Mouse (Mus musculus) adrenal gland, adult 18-20 months (tissue): ENCODE measurements around the gene Tulp3. TPM values are rescaled to one million over a fixed set of nuclear protein-coding genes. Genes with fewer than 3 reads are reported as not detected.

ENCODE experiments used
- DNase-seq, 2 experiments: peaks; one replicate each; pipeline ENCODE4 v3.0.0; 2021 to 2022; ENCODE audit warnings: low spot score in 2 of 2
- total RNA-seq, 2 experiments: library from RNA; stranded (reverse); gene quantifications; 1 replicate in 1 of 2; 2 replicates in 1 of 2; pipeline ENCODE4 v1.2.3; 2021

Tulp3 gene
- total RNA-seq, 2 experiments from 2014 or later = 22.0 to 36.4 TPM

DNA sequence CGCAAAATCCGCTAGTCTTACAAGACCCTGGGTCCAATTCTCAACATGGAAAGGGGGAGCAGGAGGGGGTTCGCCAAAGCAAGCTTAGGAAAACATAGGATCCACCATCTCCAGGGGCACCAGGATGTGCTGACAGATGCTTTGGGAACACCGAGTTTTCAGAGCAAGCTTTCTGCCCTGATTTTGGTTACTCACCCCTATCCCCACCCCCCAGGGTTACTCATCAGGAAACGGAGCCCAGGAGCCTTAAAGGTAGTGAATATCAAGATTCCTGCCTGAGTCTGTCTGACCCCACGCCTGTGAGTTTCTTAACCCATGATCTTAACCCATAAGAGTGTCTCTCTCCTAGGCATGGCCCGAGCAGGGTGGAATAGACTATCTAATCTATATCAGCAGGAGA, 57.4 kb downstream of the Tulp3 start:
- no peak for DNase-seq

DNA sequence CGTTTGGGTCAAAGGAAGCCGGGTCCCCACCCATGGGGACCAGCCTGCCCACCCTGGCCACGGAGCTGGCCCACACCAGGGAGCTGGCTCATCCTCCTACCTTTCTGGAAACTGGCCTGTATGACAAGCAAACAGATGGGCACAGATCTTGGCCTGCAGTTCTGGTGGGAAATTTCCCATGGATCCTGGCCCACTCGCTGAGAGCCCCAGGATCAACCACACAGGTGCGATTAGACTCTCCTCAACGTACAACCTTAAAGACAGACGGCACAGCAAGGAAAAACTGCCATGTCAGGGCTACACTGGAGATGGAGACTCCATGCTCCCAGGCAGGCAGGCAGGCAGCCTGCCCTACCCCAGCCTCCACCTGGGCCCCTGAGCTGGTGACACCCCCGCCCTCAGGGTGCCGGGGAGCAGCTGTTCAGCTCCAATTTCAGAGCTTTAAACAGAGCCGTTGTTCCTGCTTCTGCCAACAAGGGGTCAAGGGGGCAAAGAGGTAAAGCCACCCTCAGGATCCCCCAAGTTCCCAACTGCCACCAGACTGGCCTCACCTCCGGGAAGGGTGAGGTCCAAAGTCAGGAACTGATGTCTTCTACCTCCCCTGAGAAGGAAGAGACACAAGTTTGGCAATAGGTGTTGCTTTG, 58.8 kb downstream of the Tulp3 start:
- DNase-seq = no peak

DNA sequence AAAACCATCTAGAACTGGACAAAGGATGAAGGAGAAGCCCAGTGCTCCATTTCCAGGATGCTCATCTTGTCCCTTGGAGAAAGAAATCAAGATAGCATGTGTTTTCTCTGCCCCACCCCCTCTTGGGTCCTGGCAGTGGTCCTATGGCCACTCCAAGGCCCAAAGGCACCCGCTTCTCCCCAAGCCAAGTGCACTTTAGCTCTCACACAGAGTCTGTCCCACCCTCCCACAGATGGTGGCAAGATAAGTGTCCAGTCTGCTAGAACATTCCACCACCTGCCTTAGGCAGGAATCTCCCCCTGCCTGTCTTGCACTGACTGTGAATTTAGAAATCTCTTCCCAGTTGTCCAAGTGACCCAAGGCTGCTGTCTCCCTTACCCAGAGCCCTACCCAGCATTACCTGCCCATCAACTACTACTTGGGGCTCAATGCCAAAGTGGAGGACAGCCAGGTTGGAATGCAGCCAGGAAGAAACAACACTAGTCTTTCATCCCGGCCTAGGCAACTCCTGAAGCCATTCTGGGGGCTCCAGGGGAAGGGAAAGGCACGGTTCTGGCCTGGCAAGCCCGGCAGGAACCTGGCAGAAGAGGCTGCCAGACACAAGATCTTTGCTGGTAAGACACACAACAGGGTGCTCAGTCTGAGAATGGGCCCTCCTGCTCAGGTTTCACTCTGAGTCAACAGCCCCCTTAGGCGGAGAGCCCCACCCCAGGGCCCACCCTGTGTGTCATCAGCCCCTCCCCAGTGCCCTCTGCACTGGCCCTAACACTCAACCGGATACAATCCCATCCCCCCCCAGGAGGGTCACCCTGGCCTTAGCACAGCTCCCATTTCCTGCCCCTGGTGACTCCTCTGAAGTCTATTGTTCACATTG, 59.5 kb downstream of the Tulp3 start:
- peak in 1 of 2 experiments; percentile 28 for DNase-seq

DNA sequence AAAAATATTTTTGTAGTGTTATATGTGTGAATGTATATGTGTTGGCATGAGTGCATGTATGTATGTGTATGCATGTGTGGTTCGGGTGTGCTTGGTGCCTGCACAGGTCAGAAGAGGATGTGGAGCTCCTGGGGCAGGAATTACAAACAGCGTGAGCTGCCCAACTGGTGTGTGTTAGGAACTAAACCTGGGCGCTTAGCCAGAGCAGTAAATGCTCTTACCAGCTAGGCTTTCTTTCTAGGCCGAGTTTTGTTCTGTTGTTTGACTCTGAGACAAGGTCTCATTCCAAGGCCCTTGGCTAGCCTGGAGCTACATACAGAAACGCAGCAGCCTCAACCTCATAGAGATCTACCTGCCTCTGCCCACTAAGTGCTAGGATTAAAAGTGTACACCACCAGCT, 64.4 kb downstream of the Tulp3 start:
- no peak for DNase-seq

DNA sequence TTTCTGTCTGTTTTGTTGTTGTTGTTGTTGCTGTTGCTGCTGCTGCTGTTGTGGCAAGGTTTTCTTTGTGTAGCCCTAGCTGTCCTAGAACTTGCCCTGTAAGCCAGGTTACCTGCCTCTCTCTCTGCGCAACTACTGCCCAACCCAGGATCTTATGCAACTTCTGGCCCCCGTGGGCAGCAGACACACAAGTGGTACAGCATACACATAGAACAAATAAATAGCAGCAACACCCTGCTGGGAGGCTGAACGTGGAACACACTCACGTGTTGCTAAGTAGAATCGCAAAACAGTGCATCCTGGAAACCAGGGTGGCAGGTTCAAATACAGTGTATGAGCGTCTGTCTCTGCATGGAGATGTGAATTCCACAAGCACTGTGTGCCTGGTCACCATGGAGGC, 67.0 kb downstream of the Tulp3 start:
- no peak for DNase-seq

DNA sequence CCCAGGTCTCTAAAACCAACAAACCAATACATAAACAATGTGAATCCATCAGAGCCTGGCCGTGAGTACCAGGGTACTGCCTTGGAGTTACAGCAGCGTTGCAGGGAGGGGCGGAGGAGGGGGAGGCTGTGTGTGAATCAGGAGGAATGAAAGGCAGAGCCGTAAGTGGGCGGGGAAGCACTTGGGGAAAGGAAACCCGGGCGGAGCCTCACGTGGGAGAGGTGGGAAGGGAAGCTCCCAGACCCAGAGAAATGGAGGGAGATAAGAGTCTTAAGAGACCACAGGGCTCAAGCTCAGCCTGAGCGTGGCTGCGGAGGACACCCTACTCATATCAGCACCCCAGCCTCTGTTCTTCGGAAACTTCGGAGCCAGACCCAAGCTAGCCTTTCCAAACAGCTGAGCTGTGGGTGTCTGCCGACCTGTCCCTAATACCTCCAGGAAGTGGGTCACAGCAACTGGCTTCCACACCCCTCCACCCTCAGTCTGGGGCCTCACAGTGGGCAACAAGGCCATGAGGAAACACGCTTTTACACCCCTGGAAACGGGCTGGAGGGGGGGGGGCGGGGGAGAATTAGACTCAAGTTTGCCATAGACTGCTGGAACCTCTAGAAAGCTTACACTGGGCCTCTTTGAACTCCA, 69.7 kb downstream of the Tulp3 start:
- peak; percentile 42 to 45 for DNase-seq

DNA sequence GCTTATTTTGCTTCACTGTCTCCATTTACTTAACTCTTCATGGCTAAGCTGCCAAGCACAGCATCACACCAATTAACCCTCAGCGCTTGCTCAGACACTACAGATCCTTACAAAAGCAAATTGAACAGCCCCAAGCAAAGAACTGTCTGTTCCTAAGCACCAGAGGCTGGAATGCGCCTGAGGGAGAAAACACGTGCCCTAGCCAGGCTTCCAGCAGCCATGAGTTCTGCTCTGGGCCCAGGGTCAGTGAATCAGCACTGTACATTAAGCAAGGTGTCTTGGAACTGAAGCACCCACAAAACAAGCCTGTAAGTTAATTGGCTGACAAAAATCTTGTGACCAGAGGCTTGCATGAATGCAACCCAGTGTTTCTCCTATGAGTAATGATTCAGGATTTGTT, 73.5 kb downstream of the Tulp3 start:
- no peak for DNase-seq

DNA sequence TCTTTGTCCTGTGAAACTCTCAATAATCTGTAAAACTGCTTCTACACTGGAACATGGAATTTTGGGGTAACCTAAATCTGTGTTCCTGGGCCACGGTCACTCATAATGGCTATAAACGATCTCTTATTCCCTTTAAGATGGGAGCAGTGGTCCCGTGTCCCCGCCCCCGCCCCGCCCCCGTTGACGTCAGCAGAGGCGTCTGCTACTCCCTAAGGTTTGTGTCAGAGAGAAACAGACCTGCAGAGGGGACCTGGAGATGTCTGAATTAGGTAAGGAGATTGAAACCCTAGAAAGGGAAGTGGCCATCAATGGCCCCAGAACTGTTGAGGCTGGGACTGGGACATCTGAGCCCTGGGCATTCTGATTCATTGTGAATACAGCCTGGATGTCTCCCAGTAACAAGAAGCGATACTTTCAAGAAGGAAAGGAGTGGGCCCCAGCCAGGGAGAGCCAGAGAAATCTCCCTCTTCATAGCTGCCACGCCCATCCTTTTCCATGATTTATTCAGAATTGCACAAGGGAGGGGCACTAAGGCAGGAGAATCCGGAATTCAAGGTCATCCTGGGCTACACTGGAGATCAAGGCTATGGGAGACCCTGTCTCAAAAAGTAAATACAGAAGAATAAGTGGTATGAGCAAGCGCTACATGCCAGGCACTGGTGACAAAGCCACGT, 75.0 kb downstream of the Tulp3 start:
- no peak for DNase-seq

DNA sequence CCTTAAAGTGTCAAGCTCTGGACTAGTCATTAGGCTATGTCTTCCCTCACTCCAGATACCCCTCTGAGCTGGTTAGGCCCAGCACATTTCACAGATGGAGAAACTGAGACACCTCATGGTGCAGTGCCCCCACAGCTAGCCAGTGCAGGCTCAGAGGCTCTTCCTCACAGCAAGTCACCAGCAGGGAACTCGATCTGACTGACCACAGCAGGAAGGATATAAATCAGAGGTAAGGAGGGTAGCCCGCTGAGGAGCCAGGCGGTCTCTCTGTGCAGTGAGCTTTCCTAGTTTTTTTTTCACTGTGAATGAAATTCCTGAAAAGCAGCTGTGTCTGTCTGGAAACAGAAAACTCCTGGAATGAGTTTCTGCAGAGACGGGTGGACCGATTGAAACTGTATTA, 76.0 kb downstream of the Tulp3 start:
- no peak for DNase-seq

DNA sequence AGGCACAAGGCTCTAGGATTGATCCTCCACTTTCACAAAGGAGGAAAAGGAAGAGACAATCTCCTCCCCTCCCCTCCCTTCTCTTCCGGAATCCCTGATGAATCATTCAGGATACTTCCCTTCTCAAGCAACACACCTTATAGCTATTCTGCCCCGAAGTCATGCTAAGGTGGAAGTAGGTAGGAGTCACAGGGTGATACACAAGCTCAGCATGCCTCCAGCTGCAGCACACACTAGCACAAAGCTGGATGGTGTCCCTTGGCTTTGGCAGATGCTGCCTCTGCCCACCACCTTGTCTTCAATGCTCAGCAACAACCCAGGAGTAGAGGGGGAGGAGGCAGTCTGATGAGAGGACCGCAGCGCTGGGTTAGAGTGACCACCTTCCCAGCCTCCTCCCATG, 76.6 kb downstream of the Tulp3 start:
- no peak for DNase-seq

DNA sequence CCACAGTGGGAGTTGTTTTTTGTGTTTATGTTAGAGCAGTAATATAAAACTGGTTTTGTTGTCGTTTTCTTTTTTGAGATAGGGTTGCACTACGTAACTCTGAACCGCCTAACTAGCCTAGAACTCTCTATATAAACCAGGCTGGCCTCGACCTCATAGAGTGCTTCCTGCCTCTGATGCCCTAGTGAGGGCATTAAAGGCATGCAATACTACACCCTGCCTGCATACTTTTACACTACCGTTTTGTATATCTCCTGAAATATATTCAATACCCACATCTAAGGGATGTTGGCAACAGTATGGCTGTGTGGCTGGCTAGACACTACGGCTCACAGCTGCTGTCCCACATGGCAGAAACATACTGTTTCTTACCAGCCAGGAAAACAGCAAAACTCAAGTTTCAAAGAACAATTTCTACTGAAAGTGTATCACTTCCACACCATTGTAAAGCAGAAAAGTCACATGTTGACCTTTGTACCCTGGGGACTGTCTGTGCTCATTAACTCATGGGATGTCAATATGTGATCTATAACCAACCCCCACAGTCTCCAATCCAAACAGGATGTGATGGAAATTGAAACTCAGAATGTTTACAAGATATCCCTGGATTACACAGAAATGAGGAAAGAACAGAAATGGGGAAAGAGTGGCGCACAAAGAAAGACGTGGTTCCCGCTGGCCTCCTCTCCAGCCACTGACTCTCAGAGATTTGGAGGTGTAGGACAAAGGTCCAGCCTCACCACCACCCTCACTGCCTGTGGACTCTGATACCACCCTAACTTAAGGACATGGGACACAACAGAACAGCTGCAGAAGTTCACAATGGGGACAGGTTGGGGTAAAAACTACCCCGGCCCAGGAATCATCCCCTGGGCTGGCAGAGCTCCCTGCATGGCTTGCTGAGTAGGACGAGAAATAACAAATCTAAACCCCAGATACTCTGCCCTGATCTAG, 78.2 kb downstream of the Tulp3 start:
- no peak for DNase-seq

DNA sequence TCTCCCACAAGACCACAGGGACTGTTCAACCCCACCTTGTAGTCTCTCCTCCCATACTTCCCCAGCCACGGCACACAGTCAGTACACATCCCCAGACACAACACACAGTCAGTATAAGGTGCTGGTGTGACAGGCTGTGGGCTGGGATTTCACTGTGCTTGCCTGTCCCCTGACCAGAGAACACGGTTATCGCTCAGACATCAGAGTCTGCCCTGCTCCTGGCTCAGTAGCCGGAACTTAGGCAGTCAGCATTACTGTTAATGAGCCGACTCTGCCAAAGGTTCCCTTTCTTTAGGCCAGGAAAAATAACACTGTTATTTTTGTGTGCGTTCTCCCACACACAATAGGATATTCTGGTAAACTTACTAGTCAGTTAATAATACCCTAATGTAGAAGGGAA, 79.3 kb downstream of the Tulp3 start:
- no peak for DNase-seq

DNA sequence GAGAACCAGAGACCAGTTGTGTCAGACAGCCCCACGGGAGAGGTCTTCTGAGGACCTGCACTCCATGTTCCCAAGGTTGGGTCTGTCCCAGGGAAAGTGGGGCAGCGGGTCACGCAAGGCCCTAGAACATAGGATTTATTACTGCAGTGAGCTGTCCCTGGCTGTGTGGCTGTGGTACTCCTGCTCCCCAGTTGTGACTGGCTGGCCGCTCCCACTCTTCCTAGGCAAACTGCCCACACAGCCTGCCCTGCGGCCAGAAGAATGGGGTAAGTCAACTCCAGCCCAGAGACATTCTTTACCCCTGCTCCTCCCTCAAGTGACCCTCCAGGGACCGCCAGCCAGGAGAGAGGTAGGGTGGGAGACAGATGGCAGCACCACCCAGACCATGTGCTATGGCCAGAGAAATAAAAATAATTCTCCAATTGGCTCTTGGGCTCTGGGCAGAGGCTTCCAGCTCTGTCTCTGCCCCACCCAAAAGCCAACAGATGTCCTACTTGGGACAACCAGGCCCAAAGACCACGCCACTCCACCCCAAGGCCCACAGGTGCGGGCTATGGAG, 80.1 kb downstream of the Tulp3 start:
- DNase-seq = peak in 1 of 2 experiments; percentile 43

DNA sequence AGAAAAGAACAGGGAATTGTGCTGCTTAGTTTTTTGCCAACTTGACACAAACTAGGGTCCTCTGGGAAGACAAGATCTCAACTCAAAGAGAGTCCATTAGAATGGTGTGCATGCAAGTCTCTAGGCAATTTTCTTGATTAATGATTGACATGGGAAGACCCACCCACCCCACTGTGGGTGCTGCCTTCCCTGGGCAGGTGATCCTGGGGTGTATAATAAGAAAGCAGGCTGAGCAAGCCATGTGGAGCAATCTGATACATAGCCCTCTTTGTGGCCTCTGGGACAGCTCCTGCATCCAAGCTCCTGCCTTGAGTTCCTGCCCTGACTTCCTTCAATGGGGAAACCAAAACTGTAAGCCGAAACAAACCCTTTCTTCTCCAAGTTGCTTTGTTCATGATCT, 82.1 kb downstream of the Tulp3 start:
- DNase-seq = no peak

DNA sequence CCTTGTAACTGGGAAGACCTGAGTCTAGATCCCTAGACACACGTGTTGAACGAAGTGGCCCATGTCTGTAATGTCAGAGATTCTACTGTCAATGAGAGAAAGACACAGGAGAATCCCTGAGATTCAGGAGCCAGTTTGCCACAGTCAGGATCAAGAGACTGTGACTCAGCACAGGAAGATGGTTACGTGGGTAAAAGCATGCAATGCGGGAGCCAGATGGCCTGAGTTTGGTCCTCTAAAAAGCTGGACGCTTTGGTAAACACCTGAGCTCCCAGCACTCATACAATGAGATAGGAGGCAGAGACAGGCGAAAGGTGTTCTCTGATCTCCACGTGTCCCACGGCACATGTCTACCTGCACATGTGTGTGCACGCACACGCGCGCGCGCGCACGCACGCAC, 82.9 kb downstream of the Tulp3 start:
- DNase-seq = no peak

Other genes starting within 250 kb of the Tulp3 start
- gene Tspan9, start 212.3 kb downstream of the Tulp3 start, total RNA-seq = 10 to 100 TPM; 43.7 to 57.9 TPM
- 1 to 10 TPM; 2.6 to 3.8 TPM for gene Tead4, start 55.0 kb downstream of the Tulp3 start, total RNA-seq
- 10 to 100 TPM; 13.9 to 15.3 TPM for gene Rhno1, start 7.1 kb upstream of the Tulp3 start, total RNA-seq
- 1 to 10 TPM; 1.8 to 1.9 TPM for gene Foxm1, start 7.1 kb upstream of the Tulp3 start, total RNA-seq
- gene Tex52, start 19.6 kb upstream of the Tulp3 start, total RNA-seq = not detected
- gene Gm44596, start 19.7 kb upstream of the Tulp3 start, total RNA-seq = not detected
- 1 to 10 TPM; 2.0 to 2.7 TPM for gene Nrip2, start 43.4 kb upstream of the Tulp3 start, total RNA-seq
- 10 to 100 TPM; 16.4 to 27.2 TPM for gene Itfg2, start 69.1 kb upstream of the Tulp3 start, total RNA-seq
- gene Fkbp4, start 82.8 kb upstream of the Tulp3 start, total RNA-seq = 100 to 1,000 TPM; 297 to 351 TPM
- under 1 TPM in 1 of 2 experiments, not detected in 1; 0.80 TPM for gene Pzp, start 170.9 kb upstream of the Tulp3 start, total RNA-seq
- gene A2ml1, start 225.8 kb upstream of the Tulp3 start, total RNA-seq = not detected